Mouse (Mus musculus) midbrain, embryonic 13.5 days (tissue): ENCODE data around the gene H2-K1. TPM values are rescaled to one million over a fixed set of nuclear protein-coding genes. Genes with fewer than 3 reads are reported as not detected.

Source experiments
- ATAC-seq: fragments of 200-750 bp; cut with Nextera tagmentation; 2 replicates; pipeline ENCODE4 v1.8.0; 2017; ENCODE audit warnings: mild to moderate bottlenecking, moderate TSS enrichment, moderate library complexity
- H3K27ac ChIP-seq: fragments of 300-500 bp; sonication (generic); 2 replicates; pipeline ENCODE4 v1.5.1; 2015; ENCODE audit warnings: inconsistent platforms, mild to moderate bottlenecking, moderate library complexity
- H3K27me3 ChIP-seq: fragments of 300-500 bp; sonication (generic); 2 replicates; pipeline ENCODE4 v1.6.1; 2015; ENCODE audit warnings: mild to moderate bottlenecking, inconsistent platforms
- H3K36me3 ChIP-seq: fragments of 300-500 bp; sonication (generic); 2 replicates; pipeline ENCODE4 v1.6.1; 2015; ENCODE audit warnings: mild to moderate bottlenecking, inconsistent platforms
- H3K4me1 ChIP-seq: fragments of 300-500 bp; sonication (generic); replicated peaks from 2 replicates; pipeline ENCODE4 v1.6.1; 2015; ENCODE audit warnings: inconsistent platforms
- H3K4me2 ChIP-seq: fragments of 300-500 bp; sonication (generic); replicated peaks from 2 replicates; pipeline ENCODE4 v1.6.1; 2015; ENCODE audit warnings: moderate library complexity, mild to moderate bottlenecking, inconsistent platforms
- H3K4me3 ChIP-seq: fragments of 300-500 bp; sonication (generic); replicated peaks from 2 replicates; pipeline ENCODE4 v1.5.1; 2015; ENCODE audit warnings: mild to moderate bottlenecking, inconsistent platforms
- H3K9ac ChIP-seq: fragments of 300-500 bp; sonication (generic); replicated peaks from 2 replicates; pipeline ENCODE4 v1.6.1; 2015; ENCODE audit warnings: mild to moderate bottlenecking, inconsistent platforms
- H3K9me3 ChIP-seq: fragments of 300-500 bp; sonication (generic); 2 replicates; pipeline ENCODE4 v1.6.1; 2016; ENCODE audit warnings: mild to moderate bottlenecking, inconsistent platforms
- WGBS: fragments of 180-500 bp; shearing (Covaris S2); methylation state at CpG from one replicate; pipeline ENCODE4 v1.1.7; 2015; 5-methylcytosine and 5-hydroxymethylcytosine counted together
- microRNA counts: library from miRNA; unstranded; fragments of <30 nt; microRNA quantifications from one replicate; lab custom pipeline; 2016
- microRNA-seq: library from miRNA; unstranded; fragments of <30 nt; microRNA quantifications from one replicate; pipeline ENCODE4, GENCODE M21; 2016
- polyA plus RNA-seq: library from polyadenylated mRNA; unstranded; fragments of >200 nt; fragmentation: Nextera tagmentation; extraction: Ambion mirVana; gene quantifications from 2 replicates; pipeline ENCODE4 v1.2.1, GENCODE M21; 2015

Gene H2-K1
- polyA plus RNA-seq, 1 experiment from 2014 or later, result 16.0 TPM

DNA sequence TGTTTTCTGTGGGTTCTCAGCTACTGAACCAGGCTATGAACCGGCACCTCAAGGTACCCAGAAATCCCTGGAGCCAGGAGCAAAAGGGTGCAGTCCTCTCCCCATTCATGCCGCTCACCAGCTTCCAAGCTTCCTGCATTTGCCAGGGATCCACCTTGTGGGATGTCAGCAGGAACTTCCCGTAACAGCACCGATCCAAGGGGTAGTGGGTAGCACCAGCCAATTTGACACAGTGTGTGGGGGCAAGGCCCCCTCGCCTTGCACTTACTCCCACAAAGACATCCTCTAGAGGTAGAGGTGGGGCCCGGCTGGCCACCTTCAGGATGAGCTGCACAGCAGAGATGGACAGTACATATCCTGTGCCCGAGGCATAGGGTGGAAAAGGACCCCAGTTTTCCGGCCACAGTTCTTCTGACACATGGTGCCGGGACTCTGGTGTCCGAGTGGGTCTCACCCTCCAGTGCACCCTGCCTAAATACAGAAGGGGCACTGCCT, 50.0 kb downstream of the H2-K1 start:
- Histone ChIP-seq H3K4me2 (peak overlapping the region; percentile 93), H3K36me3 (peaks cover 73% of the 10 kb centered on the region), H3K27me3 (no peaks in the 10 kb centered on the region), H3K27ac (peak overlapping the region; percentile 91), H3K9ac (peak overlapping the region; percentile 80), H3K4me3 (peak overlapping the region; percentile 54), H3K9me3 (no peaks in the 10 kb centered on the region), H3K4me1 (peaks cover 62% of the 10 kb centered on the region)
- 77% methylated on average over 10 of the region's 10 CpGs for WGBS
- ATAC-seq, result no peak; the same call in 1 of the 2 replicates

DNA sequence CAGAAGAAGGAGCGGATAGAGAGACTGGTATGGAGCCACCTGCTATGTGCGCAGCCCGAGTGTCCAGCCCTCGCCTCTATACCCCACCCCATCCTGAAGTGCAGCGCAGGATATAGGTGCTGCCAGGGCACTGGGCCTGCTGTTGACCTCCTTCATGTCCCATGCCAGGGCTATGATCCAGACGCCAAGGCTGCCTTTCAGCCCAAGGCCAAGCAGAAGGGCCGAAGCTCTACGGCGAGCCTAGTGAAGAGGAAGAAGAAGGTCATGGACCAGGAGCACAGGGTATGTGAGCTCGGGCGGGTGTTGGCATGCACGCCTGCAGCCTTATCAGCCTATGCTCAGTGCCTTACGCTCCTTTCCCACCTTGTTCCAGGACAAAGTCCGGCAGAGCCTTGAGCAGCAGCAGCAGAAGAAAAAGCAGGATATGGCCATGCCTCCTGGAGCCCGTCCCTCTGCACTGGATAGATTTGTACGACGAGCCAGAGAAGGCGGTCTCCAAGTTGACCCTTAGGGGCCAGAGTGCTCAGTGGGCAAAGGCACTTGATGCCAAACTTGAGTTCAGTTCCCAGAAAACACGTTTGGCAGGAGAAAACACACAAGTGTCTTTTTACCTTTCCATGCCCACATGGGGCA, 51.1 kb downstream of the H2-K1 start:
- no peak overlapping the region for H3K27ac ChIP-seq
- no peaks in the 10 kb centered on the region for H3K9me3 ChIP-seq
- no peaks in the 10 kb centered on the region for H3K27me3 ChIP-seq
- H3K4me1 ChIP-seq, result peaks cover 54% of the 10 kb centered on the region
- ATAC-seq, result no peak
- H3K4me2 ChIP-seq, result no peak overlapping the region
- H3K4me3 ChIP-seq, result no peak overlapping the region
- H3K36me3 ChIP-seq, result peaks cover 82% of the 10 kb centered on the region
- H3K9ac ChIP-seq, result 0 out of 2 replicates have a peak overlapping the region, but pooled peaks have one; percentile 25
- 93% methylated on average over 19 of the region's 19 CpGs for WGBS

DNA sequence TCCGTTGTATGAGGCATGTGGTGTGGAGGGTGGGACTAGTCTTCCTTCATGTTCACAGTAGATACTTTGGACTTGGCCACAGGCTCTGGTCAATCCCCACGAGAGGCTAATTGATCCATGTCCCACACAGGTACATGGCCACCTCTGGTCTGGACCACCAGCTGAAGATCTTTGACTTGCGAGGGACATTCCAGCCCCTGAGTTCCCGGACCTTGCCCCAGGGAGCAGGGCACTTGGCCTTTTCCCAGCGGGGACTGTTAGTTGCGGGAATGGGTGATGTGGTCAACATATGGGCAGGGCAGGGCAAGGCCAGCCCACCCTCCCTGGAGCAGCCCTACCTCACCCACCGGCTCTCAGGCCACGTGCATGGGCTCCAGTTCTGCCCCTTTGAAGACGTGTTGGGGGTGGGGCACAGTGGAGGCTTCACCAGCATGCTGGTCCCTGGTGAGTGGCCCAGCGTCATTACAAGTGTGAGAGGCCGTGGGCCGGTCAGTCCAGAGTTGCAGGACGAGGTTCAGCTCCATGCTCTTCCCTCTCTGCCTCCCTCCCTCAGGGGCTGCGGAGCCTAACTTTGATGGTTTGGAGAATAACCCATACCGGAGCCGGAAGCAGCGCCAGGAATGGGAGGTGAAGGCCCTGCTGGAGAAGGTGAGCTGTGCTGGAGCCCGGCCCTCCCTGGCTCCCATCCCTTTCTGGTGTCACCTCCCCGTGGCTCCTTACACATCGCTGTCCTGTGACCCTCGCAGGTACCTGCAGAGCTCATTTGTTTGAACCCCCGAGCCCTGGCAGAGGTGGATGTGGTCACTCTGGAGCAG, 51.9 kb downstream of the H2-K1 start:
- no peak for ATAC-seq
- no peaks in the 10 kb centered on the region for H3K27me3 ChIP-seq
- H3K27ac ChIP-seq, result no peak overlapping the region
- H3K36me3 ChIP-seq, result peaks cover 82% of the 10 kb centered on the region
- peaks cover 47% of the 10 kb centered on the region for H3K4me1 ChIP-seq
- H3K4me3 ChIP-seq, result no peak overlapping the region
- no peaks in the 10 kb centered on the region for H3K9me3 ChIP-seq
- H3K4me2 ChIP-seq, result no peak overlapping the region
- 89% methylated on average over 22 of the region's 22 CpGs for WGBS
- H3K9ac ChIP-seq, result no peak overlapping the region

DNA sequence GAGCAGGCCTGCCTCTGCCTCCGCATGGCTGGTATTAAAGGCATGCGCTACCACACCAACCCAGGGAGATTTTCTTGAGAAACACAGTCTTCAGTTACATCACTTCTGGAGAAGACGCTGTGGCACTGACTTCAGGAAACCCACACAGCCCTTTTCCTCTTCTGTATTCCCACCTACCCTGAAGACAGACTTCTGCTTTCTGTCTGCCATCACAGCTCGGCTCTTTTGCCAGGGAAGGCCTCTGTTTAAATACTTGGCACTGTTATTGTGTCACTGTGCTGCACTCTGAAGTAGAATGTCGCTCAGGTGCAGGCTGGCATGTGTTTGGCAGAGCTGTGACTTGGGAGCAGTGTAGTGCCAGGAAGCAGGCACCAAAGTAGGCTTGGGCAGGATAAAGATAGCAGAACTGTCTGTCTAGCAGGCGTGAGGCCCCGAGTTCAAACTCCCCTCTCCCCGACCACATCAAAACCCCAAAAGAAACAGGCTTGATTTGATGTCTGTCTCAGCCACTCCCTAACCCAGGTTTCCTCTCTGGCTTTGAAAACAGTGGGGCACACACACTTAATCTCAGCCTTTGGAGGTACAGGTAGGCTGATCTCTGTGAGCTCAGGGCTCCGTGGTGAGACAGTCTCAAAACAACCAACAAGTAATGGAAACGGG, 52.6 kb downstream of the H2-K1 start:
- WGBS, result 93% methylated on average over 10 of the region's 10 CpGs
- H3K9me3 ChIP-seq, result no peaks in the 10 kb centered on the region
- H3K4me3 ChIP-seq, result no peak overlapping the region
- peaks cover 39% of the 10 kb centered on the region for H3K4me1 ChIP-seq
- H3K27me3 ChIP-seq, result no peaks in the 10 kb centered on the region
- no peak overlapping the region for H3K4me2 ChIP-seq
- H3K27ac ChIP-seq, result no peak overlapping the region
- ATAC-seq, result no peak
- no peak overlapping the region for H3K9ac ChIP-seq
- H3K36me3 ChIP-seq, result peaks cover 82% of the 10 kb centered on the region

MicroRNAs within 50 kb of the gene (microRNA counts, 519-probe panel; counts per million panel counts)
- microRNA mmu-miR-219 (lab: Ali Mortazavi, UCI), result 4,661 counts per million, percentile 84 among the panel's probes with 10 or more counts

Small RNA genes within 50 kb of the gene (microRNA-seq; reads per million reads assigned to microRNA genes)
- gene Mir219a-1 (not detected), gene Mir219c (not detected)

Other genes starting within 250 kb of the H2-K1 start
- gene Rab11b, start 239.8 kb downstream of the H2-K1 start, polyA plus RNA-seq, result 534 and 547 TPM in 2 replicates
- 14.3 and 17.1 TPM in 2 replicates for gene Angptl4, start 218.5 kb downstream of the H2-K1 start, polyA plus RNA-seq
- 28.6 and 36.2 TPM in 2 replicates for gene Kank3, start 189.8 kb downstream of the H2-K1 start, polyA plus RNA-seq
- 704 and 707 TPM in 2 replicates for gene Rps28, start 175.8 kb downstream of the H2-K1 start, polyA plus RNA-seq
- 482 and 516 TPM in 2 replicates for gene Ndufa7, start 175.8 kb downstream of the H2-K1 start, polyA plus RNA-seq
- gene Cd320, start 157.3 kb downstream of the H2-K1 start, polyA plus RNA-seq, result 64.0 and 66.9 TPM in 2 replicates
- gene Gm7029, start 126.5 kb downstream of the H2-K1 start, polyA plus RNA-seq, result not detected in 2 replicates
- 2.9 and 3.0 TPM in 2 replicates for gene Kifc1, start 109.7 kb downstream of the H2-K1 start, polyA plus RNA-seq
- 0.40 and 0.52 TPM in 2 replicates for gene Platr17, start 95.2 kb downstream of the H2-K1 start, polyA plus RNA-seq
- 56.5 and 57.2 TPM in 2 replicates for gene Daxx, start 90.9 kb downstream of the H2-K1 start, polyA plus RNA-seq
- 18.1 and 19.6 TPM in 2 replicates for gene Tapbp, start 84.4 kb downstream of the H2-K1 start, polyA plus RNA-seq
- 20.3 TPM in 2 replicates for gene Zbtb22, start 84.4 kb downstream of the H2-K1 start, polyA plus RNA-seq
- gene Rgl2, start 70.8 kb downstream of the H2-K1 start, polyA plus RNA-seq, result 49.8 and 56.9 TPM in 2 replicates
- gene Pfdn6, start 60.0 kb downstream of the H2-K1 start, polyA plus RNA-seq, result 193 and 195 TPM in 2 replicates
- gene Wdr46, start 59.7 kb downstream of the H2-K1 start, polyA plus RNA-seq, result 24.4 and 25.7 TPM in 2 replicates
- gene B3galt4, start 48.9 kb downstream of the H2-K1 start, polyA plus RNA-seq, result 12.4 and 13.6 TPM in 2 replicates
- 66.4 and 69.8 TPM in 2 replicates for gene Vps52, start 44.5 kb downstream of the H2-K1 start, polyA plus RNA-seq
- gene Rps18, start 44.3 kb downstream of the H2-K1 start, polyA plus RNA-seq, result 918 and 949 TPM in 2 replicates
- 20.1 and 24.3 TPM in 2 replicates for gene Ring1, start 24.3 kb upstream of the H2-K1 start, polyA plus RNA-seq
- gene H2-Ke6, start 27.7 kb upstream of the H2-K1 start, polyA plus RNA-seq, result 80.5 and 91.7 TPM in 2 replicates
- gene Slc39a7, start 31.3 kb upstream of the H2-K1 start, polyA plus RNA-seq, result 176 and 180 TPM in 2 replicates
- 57.9 and 62.7 TPM in 2 replicates for gene Rxrb, start 31.5 kb upstream of the H2-K1 start, polyA plus RNA-seq
- gene Col11a2, start 39.1 kb upstream of the H2-K1 start, polyA plus RNA-seq, result 2.1 and 2.5 TPM in 2 replicates
- gene H2-Oa, start 92.0 kb upstream of the H2-K1 start, polyA plus RNA-seq, result not detected in 2 replicates
- 13.1 and 15.3 TPM in 2 replicates for gene H2-DMa, start 119.2 kb upstream of the H2-K1 start, polyA plus RNA-seq
- 128 and 147 TPM in 2 replicates for gene Brd2, start 122.3 kb upstream of the H2-K1 start, polyA plus RNA-seq
- 0.14 and 0.32 TPM in 2 replicates for gene H2-DMb2, start 143.0 kb upstream of the H2-K1 start, polyA plus RNA-seq
- 0.43 TPM in 1 of 2 replicates, not detected in the other for gene H2-DMb1, start 152.7 kb upstream of the H2-K1 start, polyA plus RNA-seq
- 0.46 and 0.57 TPM in 2 replicates for gene Tap1, start 187.2 kb upstream of the H2-K1 start, polyA plus RNA-seq
- 0.73 and 1.5 TPM in 2 replicates for gene Psmb9, start 187.4 kb upstream of the H2-K1 start, polyA plus RNA-seq
- 1.5 and 2.4 TPM in 2 replicates for gene Psmb8, start 197.4 kb upstream of the H2-K1 start, polyA plus RNA-seq
- gene Tap2, start 203.2 kb upstream of the H2-K1 start, polyA plus RNA-seq, result 0.50 and 0.55 TPM in 2 replicates
- not detected in 2 replicates for gene H2-Ob, start 238.6 kb upstream of the H2-K1 start, polyA plus RNA-seq